Mouse (Mus musculus) cerebellum, adult 2 months (tissue): ENCODE measurements around the gene Insrr.

Source experiments
- CTCF ChIP-seq: fragments of 200-500 bp; IDR thresholded peaks from 2 replicates; pipeline ENCODE4 v1.5.1; 2011; ENCODE audit warnings: low read depth, mild to moderate bottlenecking, control low read depth, low read length, moderate library complexity, borderline replicate concordance; ENCODE audit not compliant: insufficient read depth
- POLR2A ChIP-seq: fragments of 200-500 bp; IDR thresholded peaks from 2 replicates; pipeline ENCODE4 v1.6.1; 2011; ENCODE audit warnings: low read length, control low read depth, borderline replicate concordance; ENCODE audit not compliant: insufficient read depth

- TF ChIP-seq POLR2A: no peak
- no peak for TF ChIP-seq CTCF
These were observed 35.5 kb downstream of the Insrr start for GRCm38 (mm10) chr3:87832109-87832859.
